Mouse (Mus musculus): ENCODE results near the gene Gm10283. TPM values are rescaled to one million over a fixed set of nuclear protein-coding genes. Genes with fewer than 3 reads are reported as not detected.

Gene Gm10283
- polyA plus RNA-seq, 1 experiment from 2014 or later: not detected

GRCm38 (mm10) chr8:60466686-60467335 lies 36.2 kb downstream of the Gm10283 start:
- Histone ChIP-seq H3K27me3 (replicated peaks; ENCODE audit: control insufficient read depth, insufficient read depth, low read length) (no peaks in the 10 kb centered on the region), H3K4me1 (replicated peaks; ENCODE audit: control insufficient read depth, insufficient read depth, low read length) (no peaks in the 10 kb centered on the region), H3K4me2 (ENCODE audit: low read length) (no peak overlapping the region), H3K9ac (ENCODE audit: low read length) (no peak overlapping the region), H3K9me3 (ENCODE audit: control insufficient read depth, low read length) (no peaks in the 10 kb centered on the region), H3K36me3 (ENCODE audit: control insufficient read depth, insufficient read depth, low read length) (no peaks in the 10 kb centered on the region), H3K4me3 (ENCODE audit: low read depth, low read length) (no peak overlapping the region), H3K27ac (ENCODE audit: low read depth) (no peak overlapping the region)
- ATAC-seq (replicated peaks; ENCODE audit: low FRiP score, low TSS enrichment, low read depth): no peak; the same call in 1 of the 2 replicates
- peak; percentile 80 for DNase-seq (ENCODE audit: low spot score)
- WGBS: 36% methylated on average over 15 of the region's 15 CpGs

GRCm38 (mm10) chr8:60449296-60449695 lies 53.7 kb downstream of the Gm10283 start:
- 60% methylated on average over 2 of the region's 2 CpGs for WGBS
- Histone ChIP-seq H3K9me3 (ENCODE audit: control insufficient read depth, low read length) (no peaks in the 10 kb centered on the region), H3K27me3 (replicated peaks; ENCODE audit: control insufficient read depth, insufficient read depth, low read length) (no peaks in the 10 kb centered on the region), H3K4me2 (ENCODE audit: low read length) (no peak overlapping the region), H3K36me3 (ENCODE audit: control insufficient read depth, insufficient read depth, low read length) (no peaks in the 10 kb centered on the region), H3K9ac (ENCODE audit: low read length) (no peak overlapping the region), H3K4me1 (replicated peaks; ENCODE audit: control insufficient read depth, insufficient read depth, low read length) (no peaks in the 10 kb centered on the region), H3K27ac (ENCODE audit: low read depth) (no peak overlapping the region), H3K4me3 (ENCODE audit: low read depth, low read length) (no peak overlapping the region)
- no peak for DNase-seq (ENCODE audit: low spot score)
- no peak for ATAC-seq (replicated peaks; ENCODE audit: low FRiP score, low TSS enrichment, low read depth)

DNA sequence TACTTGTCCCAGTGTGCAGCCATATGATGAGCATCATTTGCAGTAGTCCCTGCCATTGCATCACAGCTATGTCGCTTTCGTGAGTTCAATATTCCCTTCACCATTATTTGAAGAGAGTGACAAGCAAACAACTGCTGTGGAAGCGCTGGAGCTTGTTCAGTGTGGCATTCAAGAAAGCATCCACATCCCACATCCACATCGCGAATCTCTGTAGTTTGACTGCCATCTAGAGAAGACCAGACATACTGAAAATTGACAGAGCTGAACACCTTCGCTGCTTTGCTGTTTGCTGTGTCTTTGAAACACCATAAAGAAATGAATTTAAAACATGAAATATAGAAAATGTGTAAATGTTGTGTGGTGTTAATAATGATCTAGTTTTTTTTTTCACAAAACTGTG lies 58.0 kb downstream of the Gm10283 start:
- no peak overlapping the region for H3K27ac ChIP-seq (ENCODE audit: low read depth)
- no peak overlapping the region for H3K4me2 ChIP-seq (ENCODE audit: low read length)
- ATAC-seq (replicated peaks; ENCODE audit: low FRiP score, low TSS enrichment, low read depth) (no peak), DNase-seq (ENCODE audit: low spot score) (no peak)
- no peak overlapping the region for H3K4me3 ChIP-seq (ENCODE audit: low read depth, low read length)
- no peaks in the 10 kb centered on the region for H3K9me3 ChIP-seq (ENCODE audit: control insufficient read depth, low read length)
- H3K4me1 ChIP-seq (replicated peaks; ENCODE audit: control insufficient read depth, insufficient read depth, low read length): no peaks in the 10 kb centered on the region
- H3K9ac ChIP-seq (ENCODE audit: low read length): no peak overlapping the region
- 74% methylated on average over 6 of the region's 6 CpGs for WGBS
- no peaks in the 10 kb centered on the region for H3K36me3 ChIP-seq (ENCODE audit: control insufficient read depth, insufficient read depth, low read length)
- no peaks in the 10 kb centered on the region for H3K27me3 ChIP-seq (replicated peaks; ENCODE audit: control insufficient read depth, insufficient read depth, low read length)

DNA sequence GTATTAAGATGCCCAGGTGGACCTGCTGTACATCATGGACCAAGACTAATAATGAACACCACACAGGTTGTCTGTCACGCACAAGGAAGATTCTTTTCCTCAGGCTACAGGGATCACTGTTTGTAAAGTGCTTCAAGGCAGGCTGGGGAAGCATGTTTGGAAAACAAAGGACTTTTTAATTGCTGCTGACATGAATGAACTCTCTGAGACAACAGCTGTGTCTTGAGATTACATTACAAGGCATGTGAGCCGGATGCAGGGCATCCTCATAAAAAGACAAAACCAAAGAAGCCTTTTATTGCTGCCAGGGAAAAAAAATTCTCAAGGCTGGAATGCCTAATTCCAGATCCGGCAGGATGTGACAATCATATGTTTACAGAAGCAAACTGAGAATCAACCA lies 64.4 kb downstream of the Gm10283 start:
- Histone ChIP-seq H3K4me2 (ENCODE audit: low read length) (no peak overlapping the region), H3K4me3 (ENCODE audit: low read depth, low read length) (no peak overlapping the region), H3K9ac (ENCODE audit: low read length) (no peak overlapping the region), H3K4me1 (replicated peaks; ENCODE audit: control insufficient read depth, insufficient read depth, low read length) (no peaks in the 10 kb centered on the region), H3K27me3 (replicated peaks; ENCODE audit: control insufficient read depth, insufficient read depth, low read length) (no peaks in the 10 kb centered on the region), H3K9me3 (ENCODE audit: control insufficient read depth, low read length) (no peaks in the 10 kb centered on the region), H3K27ac (ENCODE audit: low read depth) (no peak overlapping the region), H3K36me3 (ENCODE audit: control insufficient read depth, insufficient read depth, low read length) (no peaks in the 10 kb centered on the region)
- 46% methylated on average over 3 of the region's 3 CpGs for WGBS
- ATAC-seq (replicated peaks; ENCODE audit: low FRiP score, low TSS enrichment, low read depth) (no peak), DNase-seq (ENCODE audit: low spot score) (no peak)

GRCm38 (mm10) chr8:60436872-60437271 lies 66.1 kb downstream of the Gm10283 start:
- 88% methylated on average over 3 of the region's 3 CpGs for WGBS

DNA sequence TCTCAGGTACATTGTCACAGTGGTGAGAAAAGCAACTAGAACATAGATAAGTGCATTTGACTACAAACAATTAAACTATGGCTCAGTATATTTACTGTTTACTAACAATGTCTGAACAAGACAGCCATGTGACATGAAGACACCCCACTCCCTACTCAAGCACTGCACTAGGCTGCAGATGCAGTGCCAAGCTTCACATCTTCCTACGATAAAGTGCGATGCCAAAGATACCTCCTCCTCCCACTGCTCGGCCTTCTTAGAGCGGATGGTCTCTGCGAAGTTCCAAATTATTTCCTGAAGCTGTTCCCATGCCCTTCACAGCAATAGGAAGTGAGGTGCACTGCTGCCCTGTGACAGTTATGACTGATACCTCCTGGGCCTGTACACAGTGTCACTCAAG lies 70.3 kb downstream of the Gm10283 start:
- no peak for ATAC-seq (replicated peaks; ENCODE audit: low FRiP score, low TSS enrichment, low read depth)
- no peaks in the 10 kb centered on the region for H3K36me3 ChIP-seq (ENCODE audit: control insufficient read depth, insufficient read depth, low read length)
- H3K9ac ChIP-seq (ENCODE audit: low read length): no peak overlapping the region
- no peak overlapping the region for H3K4me2 ChIP-seq (ENCODE audit: low read length)
- no peak for DNase-seq (ENCODE audit: low spot score)
- no peak overlapping the region for H3K27ac ChIP-seq (ENCODE audit: low read depth)
- no peaks in the 10 kb centered on the region for H3K4me1 ChIP-seq (replicated peaks; ENCODE audit: control insufficient read depth, insufficient read depth, low read length)
- H3K9me3 ChIP-seq (ENCODE audit: control insufficient read depth, low read length): no peaks in the 10 kb centered on the region
- H3K4me3 ChIP-seq (ENCODE audit: low read depth, low read length): no peak overlapping the region
- H3K27me3 ChIP-seq (replicated peaks; ENCODE audit: control insufficient read depth, insufficient read depth, low read length): no peaks in the 10 kb centered on the region
- 91% methylated on average over 5 of the region's 5 CpGs for WGBS

More at GRCm38 (mm10) chr8:60436872-60437271, 66.1 kb downstream of the Gm10283 start:
- H3K4me1 ChIP-seq (replicated peaks; ENCODE audit: control insufficient read depth, insufficient read depth, low read length): no peaks in the 10 kb centered on the region
- no peak overlapping the region for H3K27ac ChIP-seq (ENCODE audit: low read depth)
- no peak overlapping the region for H3K4me2 ChIP-seq (ENCODE audit: low read length)
- H3K9ac ChIP-seq (ENCODE audit: low read length): no peak overlapping the region
- H3K4me3 ChIP-seq (ENCODE audit: low read depth, low read length): no peak overlapping the region
- H3K9me3 ChIP-seq (ENCODE audit: control insufficient read depth, low read length): no peaks in the 10 kb centered on the region
- DNase-seq (ENCODE audit: low spot score) (no peak), ATAC-seq (replicated peaks; ENCODE audit: low FRiP score, low TSS enrichment, low read depth) (no peak)
- no peaks in the 10 kb centered on the region for H3K27me3 ChIP-seq (replicated peaks; ENCODE audit: control insufficient read depth, insufficient read depth, low read length)
- H3K36me3 ChIP-seq (ENCODE audit: control insufficient read depth, insufficient read depth, low read length): no peaks in the 10 kb centered on the region

GRCm38 (mm10) chr8:60406358-60406757 lies 96.6 kb downstream of the Gm10283 start:
- Histone ChIP-seq H3K9ac (ENCODE audit: low read length) (no peak overlapping the region), H3K9me3 (ENCODE audit: control insufficient read depth, low read length) (no peaks in the 10 kb centered on the region), H3K4me1 (replicated peaks; ENCODE audit: control insufficient read depth, insufficient read depth, low read length) (no peaks in the 10 kb centered on the region), H3K4me2 (ENCODE audit: low read length) (no peak overlapping the region), H3K27me3 (replicated peaks; ENCODE audit: control insufficient read depth, insufficient read depth, low read length) (no peaks in the 10 kb centered on the region), H3K36me3 (ENCODE audit: control insufficient read depth, insufficient read depth, low read length) (no peaks in the 10 kb centered on the region), H3K27ac (ENCODE audit: low read depth) (no peak overlapping the region), H3K4me3 (ENCODE audit: low read depth, low read length) (no peak overlapping the region)
- DNase-seq (ENCODE audit: low spot score): no peak
- 86% methylated on average over 8 of the region's 8 CpGs for WGBS
- no peak for ATAC-seq (replicated peaks; ENCODE audit: low FRiP score, low TSS enrichment, low read depth)

- Histone ChIP-seq H3K36me3 (ENCODE audit: control insufficient read depth, insufficient read depth, low read length) (no peaks in the 10 kb centered on the region), H3K4me2 (ENCODE audit: low read length) (no peak overlapping the region), H3K27ac (ENCODE audit: low read depth) (no peak overlapping the region), H3K9ac (ENCODE audit: low read length) (no peak overlapping the region), H3K27me3 (replicated peaks; ENCODE audit: control insufficient read depth, insufficient read depth, low read length) (no peaks in the 10 kb centered on the region), H3K4me3 (ENCODE audit: low read depth, low read length) (no peak overlapping the region), H3K4me1 (replicated peaks; ENCODE audit: control insufficient read depth, insufficient read depth, low read length) (no peaks in the 10 kb centered on the region), H3K9me3 (ENCODE audit: control insufficient read depth, low read length) (no peaks in the 10 kb centered on the region)
- 46% methylated on average over 6 of the region's 6 CpGs for WGBS
- no peak for ATAC-seq (replicated peaks; ENCODE audit: low FRiP score, low TSS enrichment, low read depth)
- no peak for DNase-seq (ENCODE audit: low spot score)
Observed at GRCm38 (mm10) chr8:60404994-60405548, 97.9 kb downstream of the Gm10283 start.

DNA sequence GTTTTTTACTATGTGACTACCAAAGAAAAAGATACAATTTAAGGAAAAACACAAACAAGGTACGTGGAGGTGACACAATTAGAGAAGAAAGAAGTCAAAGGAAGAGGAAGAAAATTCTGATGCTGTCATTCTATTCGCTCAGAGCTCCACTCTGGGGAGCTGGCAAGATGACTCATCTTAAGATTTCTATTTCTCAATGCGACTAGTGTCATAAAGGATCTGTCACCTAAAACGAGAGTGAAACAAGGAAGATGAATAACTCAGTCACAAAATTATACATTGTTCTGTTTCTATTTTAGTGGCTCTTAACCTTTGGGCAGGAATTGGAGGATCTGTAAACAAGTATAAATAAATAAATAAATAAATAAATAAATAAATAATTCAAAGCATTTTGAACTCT lies 109.3 kb downstream of the Gm10283 start:
- DNase-seq (ENCODE audit: low spot score) (no peak), ATAC-seq (replicated peaks; ENCODE audit: low FRiP score, low TSS enrichment, low read depth) (no peak)
- Histone ChIP-seq H3K27ac (ENCODE audit: low read depth) (no peak overlapping the region), H3K27me3 (replicated peaks; ENCODE audit: control insufficient read depth, insufficient read depth, low read length) (no peaks in the 10 kb centered on the region), H3K4me3 (ENCODE audit: low read depth, low read length) (no peak overlapping the region), H3K4me1 (replicated peaks; ENCODE audit: control insufficient read depth, insufficient read depth, low read length) (no peaks in the 10 kb centered on the region), H3K4me2 (ENCODE audit: low read length) (no peak overlapping the region), H3K9me3 (ENCODE audit: control insufficient read depth, low read length) (no peaks in the 10 kb centered on the region), H3K36me3 (ENCODE audit: control insufficient read depth, insufficient read depth, low read length) (no peaks in the 10 kb centered on the region), H3K9ac (ENCODE audit: low read length) (no peak overlapping the region)
- WGBS: 81% methylated on average over 4 of the region's 4 CpGs
